Mouse (Mus musculus): ENCODE measurements at regions not wholly inside any gene's neighbourhood (a gene's known extent, or its start where the extent isn't known, plus 50 kb on each side); places are given as distances from the start of the nearest gene placed in this dataset.

DNA sequence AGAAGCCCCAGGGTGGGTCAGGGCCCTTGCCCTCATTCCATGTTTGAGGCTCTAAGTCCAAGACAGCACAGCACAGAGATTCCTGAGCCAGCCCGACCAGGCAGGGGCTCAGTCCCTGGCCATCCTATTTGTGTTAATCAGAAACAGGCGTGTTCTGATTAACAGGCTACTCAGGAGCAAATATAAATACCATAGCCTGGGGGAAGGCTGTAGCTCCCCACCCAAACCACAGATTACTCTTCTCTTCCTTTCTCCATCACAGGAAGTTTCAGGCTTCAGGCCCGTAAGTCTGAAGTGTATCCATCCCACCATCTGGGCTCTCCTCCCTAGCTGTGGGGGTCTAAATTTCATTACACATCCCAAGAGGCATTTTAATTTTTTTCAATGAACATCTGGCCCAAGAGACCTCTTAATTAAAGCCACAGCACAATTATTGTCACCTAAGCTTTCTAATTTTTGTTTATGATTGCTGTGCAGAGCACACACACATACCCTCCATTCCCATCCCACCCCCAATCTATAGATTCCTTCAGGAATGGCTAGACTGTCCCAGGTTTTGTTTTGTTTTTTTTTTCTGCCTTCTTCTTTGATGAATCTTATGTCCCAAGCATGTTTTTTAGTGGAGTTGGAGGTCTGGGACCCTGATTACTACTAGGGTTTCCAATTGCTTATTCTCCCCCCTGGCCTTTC is 197.9 kb upstream of the Cdh11 start:
- H3K4me1 ChIP-seq (ENCODE audit: control insufficient read depth, insufficient read depth, low read length), result no peaks in the 10 kb centered on the region
- 45% methylated on average over 3 of the region's 3 CpGs for WGBS
- H3K4me3 ChIP-seq (replicated peaks; ENCODE audit: control insufficient read depth, low read depth, low read length), result no peak overlapping the region
- no peak overlapping the region for H3K27ac ChIP-seq (ENCODE audit: control insufficient read depth, insufficient read depth, low read depth, low read length, poor library complexity)
- TF ChIP-seq CTCF (IDR thresholded peaks at IDR 0.05; ENCODE audit: control insufficient read depth, insufficient read depth, low read length) (no peak), POLR2A (IDR thresholded peaks at IDR 0.05; ENCODE audit: borderline replicate concordance, control insufficient read depth, low read depth, low read length) (no peak)

DNA sequence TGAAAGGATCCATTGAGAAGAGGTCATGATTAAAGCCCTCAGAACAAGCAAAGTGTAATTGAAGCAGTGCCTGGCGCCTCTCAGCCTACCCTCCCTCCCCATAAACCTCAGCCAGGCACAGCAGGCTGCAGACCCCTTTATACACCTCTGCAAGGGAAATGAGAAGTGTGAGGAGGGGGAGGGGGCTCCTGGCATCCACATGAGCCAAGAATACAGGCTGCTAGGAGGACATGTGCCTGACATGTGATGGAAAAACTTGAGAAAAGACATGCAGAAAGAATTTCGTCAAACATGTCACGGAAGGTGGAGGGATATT is 198.4 kb upstream of the Cdh11 start:
- WGBS, result 45% methylated on average over 3 of the region's 3 CpGs
- TF ChIP-seq CTCF (IDR thresholded peaks at IDR 0.05; ENCODE audit: control insufficient read depth, insufficient read depth, low read length) (no peak), POLR2A (IDR thresholded peaks at IDR 0.05; ENCODE audit: borderline replicate concordance, control insufficient read depth, low read depth, low read length) (no peak)
- no peak overlapping the region for H3K27ac ChIP-seq (ENCODE audit: control insufficient read depth, insufficient read depth, low read depth, low read length, poor library complexity)
- H3K4me1 ChIP-seq (ENCODE audit: control insufficient read depth, insufficient read depth, low read length), result no peaks in the 10 kb centered on the region
- H3K4me3 ChIP-seq (replicated peaks; ENCODE audit: control insufficient read depth, low read depth, low read length), result no peak overlapping the region

DNA sequence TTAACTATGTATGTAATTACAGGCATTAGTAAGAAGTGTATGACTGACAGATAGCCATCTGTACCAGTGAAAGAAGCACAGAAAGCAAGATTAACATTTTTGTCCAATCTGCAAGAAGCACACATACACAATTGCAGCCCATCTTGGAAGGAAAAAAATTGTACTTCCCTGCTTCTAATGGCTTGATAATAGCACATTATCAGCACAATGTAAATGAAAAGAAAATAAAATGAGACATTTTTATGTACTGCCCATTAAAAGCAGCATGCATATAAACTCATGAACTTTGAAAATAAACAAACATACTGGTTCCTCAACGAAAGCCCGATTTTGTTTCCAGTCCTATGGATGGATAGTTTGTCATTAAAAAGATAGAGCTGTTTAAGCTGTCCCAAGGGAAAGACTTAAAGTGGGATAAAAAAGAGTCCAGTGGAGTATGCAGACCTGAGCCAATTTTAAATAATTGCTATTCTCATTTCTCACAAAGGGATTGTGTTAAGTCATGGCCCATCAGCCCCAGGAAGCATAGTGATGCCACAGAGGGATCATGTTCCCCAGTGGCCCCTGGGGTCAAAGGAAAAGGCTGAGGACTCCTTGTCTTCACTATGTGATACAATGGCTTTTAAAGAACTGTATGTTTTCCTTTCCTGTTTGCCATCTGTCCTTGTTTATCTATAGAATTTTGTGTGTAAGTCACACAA is 222.0 kb upstream of the Cdh11 start:
- no peak overlapping the region for H3K4me3 ChIP-seq (replicated peaks; ENCODE audit: control insufficient read depth, low read depth, low read length)
- H3K4me1 ChIP-seq (ENCODE audit: control insufficient read depth, insufficient read depth, low read length), result no peaks in the 10 kb centered on the region
- H3K27ac ChIP-seq (ENCODE audit: control insufficient read depth, insufficient read depth, low read depth, low read length, poor library complexity), result no peak overlapping the region
- 74% methylated on average over 2 of the region's 2 CpGs for WGBS
- TF ChIP-seq CTCF (IDR thresholded peaks at IDR 0.05; ENCODE audit: control insufficient read depth, insufficient read depth, low read length) (no peak), POLR2A (IDR thresholded peaks at IDR 0.05; ENCODE audit: borderline replicate concordance, control insufficient read depth, low read depth, low read length) (no peak)

DNA sequence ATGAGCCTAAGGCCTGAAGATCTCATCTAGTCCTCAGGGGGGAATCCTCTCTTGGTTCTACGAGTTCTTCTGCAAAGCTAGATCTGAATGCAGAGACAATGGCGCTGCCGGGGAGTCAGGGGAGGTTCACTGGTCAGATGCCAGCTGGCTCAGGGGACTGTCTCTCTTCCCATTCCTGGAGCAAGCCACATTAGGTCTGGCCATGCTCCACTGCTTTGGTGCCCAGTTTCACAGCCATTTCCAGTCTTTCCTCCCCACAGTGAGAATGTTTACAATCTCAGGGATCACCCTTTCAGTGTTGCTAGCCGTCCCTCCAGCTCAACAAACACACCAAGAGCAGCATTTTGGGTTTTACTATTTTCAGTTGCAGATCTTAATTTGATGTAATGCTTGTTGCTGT is 233.7 kb upstream of the Cdh11 start:
- no peak for TF ChIP-seq POLR2A (IDR thresholded peaks at IDR 0.05; ENCODE audit: borderline replicate concordance, control insufficient read depth, low read depth, low read length)
- no peak for TF ChIP-seq CTCF (IDR thresholded peaks at IDR 0.05; ENCODE audit: control insufficient read depth, insufficient read depth, low read length)
- Histone ChIP-seq H3K4me1 (ENCODE audit: control insufficient read depth, insufficient read depth, low read length) (no peaks in the 10 kb centered on the region), H3K27ac (ENCODE audit: control insufficient read depth, insufficient read depth, low read depth, low read length, poor library complexity) (no peak overlapping the region), H3K4me3 (replicated peaks; ENCODE audit: control insufficient read depth, low read depth, low read length) (no peak overlapping the region)
- 71% methylated on average over 4 of the region's 4 CpGs for WGBS

DNA sequence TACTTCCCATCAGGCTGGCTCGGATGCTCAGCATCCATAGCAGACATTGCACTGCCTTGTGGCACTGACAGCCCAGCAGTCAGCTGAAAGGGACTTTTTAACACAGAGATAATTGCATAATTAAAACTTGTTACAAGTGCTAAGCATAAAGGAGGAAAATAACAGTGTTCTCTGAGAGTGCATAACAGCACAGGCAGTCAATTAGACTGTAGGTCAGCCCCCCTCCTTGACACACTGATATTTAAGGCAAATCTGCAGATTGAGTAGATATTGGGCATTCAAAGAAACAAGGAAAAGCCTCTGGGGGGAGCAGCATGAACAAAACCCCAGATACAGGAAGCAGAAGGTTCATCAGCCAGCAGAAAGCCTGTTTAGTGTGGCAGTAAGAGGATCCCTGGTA is 237.8 kb upstream of the Cdh11 start:
- Histone ChIP-seq H3K4me3 (replicated peaks; ENCODE audit: control insufficient read depth, low read depth, low read length) (no peak overlapping the region), H3K4me1 (ENCODE audit: control insufficient read depth, insufficient read depth, low read length) (no peaks in the 10 kb centered on the region), H3K27ac (ENCODE audit: control insufficient read depth, insufficient read depth, low read depth, low read length, poor library complexity) (no peak overlapping the region)
- WGBS, result 55% methylated on average over 1 of the region's 1 CpGs
- no peak for TF ChIP-seq POLR2A (IDR thresholded peaks at IDR 0.05; ENCODE audit: borderline replicate concordance, control insufficient read depth, low read depth, low read length)
- TF ChIP-seq CTCF (IDR thresholded peaks at IDR 0.05; ENCODE audit: control insufficient read depth, insufficient read depth, low read length), result no peak

DNA sequence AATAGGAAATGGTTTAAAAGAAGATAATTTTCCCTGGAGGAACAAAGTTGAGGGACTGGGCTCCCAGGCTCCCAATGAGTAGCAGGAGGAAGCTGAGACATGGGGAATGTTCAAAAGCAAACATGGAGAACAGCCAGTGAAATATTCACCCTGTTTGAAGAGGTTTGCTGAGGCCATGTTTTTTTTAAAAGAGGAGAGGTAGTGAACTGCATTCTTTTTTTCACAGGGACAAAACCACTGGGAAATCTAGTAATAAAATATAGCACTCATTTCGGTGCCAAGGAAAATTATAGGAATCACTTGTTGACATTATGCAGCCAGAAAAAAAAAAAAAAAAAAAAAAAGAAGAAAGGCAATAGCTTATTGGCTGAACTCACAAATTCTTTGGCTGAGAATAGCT is 246.3 kb upstream of the Cdh11 start:
- Histone ChIP-seq H3K4me3 (replicated peaks; ENCODE audit: control insufficient read depth, low read depth, low read length) (no peak overlapping the region), H3K27ac (ENCODE audit: control insufficient read depth, insufficient read depth, low read depth, low read length, poor library complexity) (no peak overlapping the region), H3K4me1 (ENCODE audit: control insufficient read depth, insufficient read depth, low read length) (no peaks in the 10 kb centered on the region)
- WGBS, result 40% methylated on average over 1 of the region's 1 CpGs
- no peak for TF ChIP-seq CTCF (IDR thresholded peaks at IDR 0.05; ENCODE audit: control insufficient read depth, insufficient read depth, low read length)
- no peak for TF ChIP-seq POLR2A (IDR thresholded peaks at IDR 0.05; ENCODE audit: borderline replicate concordance, control insufficient read depth, low read depth, low read length)

DNA sequence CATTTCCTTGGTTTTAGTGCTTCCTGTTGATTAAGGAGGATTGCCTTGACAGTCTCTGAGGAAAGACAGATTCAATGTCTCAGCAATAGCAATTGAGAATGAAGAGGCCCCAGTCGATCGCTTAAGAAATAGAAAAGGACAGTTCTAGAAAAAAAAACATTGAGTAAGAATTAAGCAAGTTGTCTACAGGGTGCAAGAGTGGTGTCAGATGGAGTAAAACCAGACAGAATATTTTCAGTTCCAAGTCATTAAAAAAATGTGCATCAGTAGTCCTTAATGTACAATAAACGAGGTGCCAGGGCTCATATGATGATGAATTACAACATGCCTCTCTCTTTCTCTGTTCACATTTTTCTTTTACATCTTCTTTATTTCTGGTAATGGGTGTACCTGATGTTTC is 248.5 kb upstream of the Cdh11 start:
- TF ChIP-seq CTCF (IDR thresholded peaks at IDR 0.05; ENCODE audit: control insufficient read depth, insufficient read depth, low read length) (no peak), POLR2A (IDR thresholded peaks at IDR 0.05; ENCODE audit: borderline replicate concordance, control insufficient read depth, low read depth, low read length) (no peak)
- no peaks in the 10 kb centered on the region for H3K4me1 ChIP-seq (ENCODE audit: control insufficient read depth, insufficient read depth, low read length)
- H3K27ac ChIP-seq (ENCODE audit: control insufficient read depth, insufficient read depth, low read depth, low read length, poor library complexity), result no peak overlapping the region
- 47% methylated on average over 3 of the region's 3 CpGs for WGBS
- H3K4me3 ChIP-seq (replicated peaks; ENCODE audit: control insufficient read depth, low read depth, low read length), result no peak overlapping the region

DNA sequence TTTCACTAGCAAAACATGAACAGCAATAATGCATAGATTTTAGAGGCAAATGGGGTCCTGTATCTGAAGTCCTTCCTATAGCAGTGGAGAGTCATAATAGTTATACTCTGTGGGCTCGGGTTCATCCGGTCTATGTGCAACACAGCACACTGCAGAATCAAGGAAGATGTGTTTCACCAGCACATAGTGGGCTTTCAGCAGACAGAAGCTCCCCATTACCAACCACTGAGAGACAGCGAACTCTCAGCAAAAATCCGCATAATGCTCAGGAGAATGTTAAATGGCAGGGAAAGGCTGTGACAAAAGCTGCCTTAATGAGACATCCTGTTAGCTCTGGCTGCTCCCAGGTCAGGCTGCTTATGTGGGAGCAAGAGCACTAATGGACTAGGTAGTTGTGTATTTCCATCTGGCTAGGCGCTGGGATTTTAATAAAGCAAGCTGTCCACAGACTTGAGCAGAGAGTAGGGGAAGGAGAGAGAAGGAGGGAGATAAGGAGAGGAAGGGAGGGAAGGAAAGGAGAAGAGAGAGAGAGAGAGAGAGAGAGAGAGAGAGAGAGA is 286.7 kb upstream of the Cdh11 start:
- no peak overlapping the region for H3K4me3 ChIP-seq (replicated peaks; ENCODE audit: control insufficient read depth, low read depth, low read length)
- H3K27ac ChIP-seq (ENCODE audit: control insufficient read depth, insufficient read depth, low read depth, low read length, poor library complexity), result no peak overlapping the region
- TF ChIP-seq CTCF (IDR thresholded peaks at IDR 0.05; ENCODE audit: control insufficient read depth, insufficient read depth, low read length), result no peak
- no peak for TF ChIP-seq POLR2A (IDR thresholded peaks at IDR 0.05; ENCODE audit: borderline replicate concordance, control insufficient read depth, low read depth, low read length)
- no peaks in the 10 kb centered on the region for H3K4me1 ChIP-seq (ENCODE audit: control insufficient read depth, insufficient read depth, low read length)
- 76% methylated on average over 5 of the region's 5 CpGs for WGBS

Data from bone marrow, adult 2 months (tissue).